Mouse (Mus musculus) lung, embryonic 16.5 days (tissue): ENCODE measurements around the gene Cabp4. TPM values are rescaled to one million over a fixed set of nuclear protein-coding genes. Genes with fewer than 3 reads are reported as not detected.
"Not testable (repeated sequence)": the region's sequence is repeated elsewhere in the genome, so short reads cannot be mapped to it uniquely, and the experiment has no call there.

Experiments used
- ATAC-seq: fragments of 200-750 bp; cut with Nextera tagmentation; 2 replicates; pipeline ENCODE4 v1.8.0; 2017; ENCODE audit warnings: low read depth, mild to moderate bottlenecking, moderate library complexity
- H3K27ac ChIP-seq: fragments of 300-500 bp; sonication (generic); 2 replicates; pipeline ENCODE4 v1.5.1; 2014; ENCODE audit warnings: mild to moderate bottlenecking, control low read depth, low read length
- H3K27me3 ChIP-seq: fragments of 300-500 bp; sonication (generic); 2 replicates; pipeline ENCODE4 v1.6.1; 2014; ENCODE audit warnings: low read depth, low read length, mixed read lengths; ENCODE audit not compliant: control insufficient read depth, insufficient read depth
- H3K36me3 ChIP-seq: fragments of 300-500 bp; sonication (generic); 2 replicates; pipeline ENCODE4 v1.6.1; 2014; ENCODE audit warnings: low read length; ENCODE audit not compliant: control insufficient read depth, insufficient read depth
- H3K4me1 ChIP-seq: fragments of 300-500 bp; sonication (generic); replicated peaks from 2 replicates; pipeline ENCODE4 v1.6.1; 2014; ENCODE audit warnings: low read length, mixed read lengths; ENCODE audit not compliant: control insufficient read depth, insufficient read depth
- H3K4me2 ChIP-seq: fragments of 300-500 bp; sonication (generic); 2 replicates; pipeline ENCODE4 v1.6.1; 2014; ENCODE audit warnings: low read depth, low read length, control low read depth
- H3K4me3 ChIP-seq: fragments of 300-500 bp; sonication (generic); 2 replicates; pipeline ENCODE4 v1.5.1; 2014; ENCODE audit warnings: mild to moderate bottlenecking, low read length, control low read depth
- H3K9ac ChIP-seq: fragments of 300-500 bp; sonication (generic); 2 replicates; pipeline ENCODE4 v1.6.1; 2014; ENCODE audit warnings: low read length, control low read depth
- H3K9me3 ChIP-seq: fragments of 300-500 bp; sonication (generic); 2 replicates; pipeline ENCODE4 v1.6.1; 2016; ENCODE audit warnings: low read length; ENCODE audit not compliant: control insufficient read depth
- WGBS: fragments of 180-500 bp; shearing (Covaris S2); extraction: QIAGEN DNeasy Blood & Tissue Kit; methylation state at CpG from one replicate; pipeline ENCODE4 v1.1.7; 2014; 5-methylcytosine and 5-hydroxymethylcytosine counted together
- polyA plus RNA-seq: library from polyadenylated mRNA; unstranded; fragments of >200 nt; fragmentation: Nextera tagmentation; extraction: Ambion mirVana; gene quantifications from 2 replicates; pipeline ENCODE4 v1.2.1, GENCODE M21; 2015

Gene Cabp4
- polyA plus RNA-seq, 1 experiment from 2014 or later = not detected

GRCm38 (mm10) chr19:4121896-4122295, 21.9 kb downstream of the Cabp4 start:
- not testable (repeated sequence) for H3K9me3 ChIP-seq, ATAC-seq, H3K36me3 ChIP-seq, H3K9ac ChIP-seq, H3K27ac ChIP-seq, H3K27me3 ChIP-seq, H3K4me3 ChIP-seq
- H3K4me1 ChIP-seq = peaks cover 12% of the 10 kb centered on the region
- 60% methylated on average over 6 of the region's 6 CpGs for WGBS
- 0 out of 2 replicates have a peak overlapping the region, but pooled peaks have one; percentile 15 for H3K4me2 ChIP-seq

GRCm38 (mm10) chr19:4121097-4121805, 22.6 kb downstream of the Cabp4 start:
- Histone ChIP-seq H3K36me3 (peaks cover 6% of the 10 kb centered on the region; the same call in 1 of the 2 replicates), H3K27ac (peak overlapping the region; percentile 50), H3K27me3 (no peaks in the 10 kb centered on the region), H3K4me3 (peak overlapping the region; percentile 53), H3K9me3 (no peaks in the 10 kb centered on the region), H3K4me1 (peaks cover 7% of the 10 kb centered on the region), H3K9ac (peak overlapping the region; percentile 71), H3K4me2 (peak overlapping the region; percentile 63)
- peak; percentile 85 for ATAC-seq
- 2% methylated on average over 38 of the region's 38 CpGs for WGBS

GRCm38 (mm10) chr19:4120496-4120895, 23.3 kb downstream of the Cabp4 start:
- ATAC-seq = no peak
- Histone ChIP-seq H3K9me3 (no peaks in the 10 kb centered on the region), H3K9ac (no peak overlapping the region), H3K4me2 (peak overlapping the region; percentile 63), H3K27me3 (no peaks in the 10 kb centered on the region), H3K4me3 (peak overlapping the region; percentile 53), H3K27ac (no peak overlapping the region), H3K4me1 (peaks cover 7% of the 10 kb centered on the region), H3K36me3 (peaks cover 9% of the 10 kb centered on the region)
- WGBS = 91% methylated on average over 2 of the region's 2 CpGs

GRCm38 (mm10) chr19:4119716-4120487, 23.9 kb downstream of the Cabp4 start:
- no peak for ATAC-seq
- H3K9me3 ChIP-seq = no peaks in the 10 kb centered on the region
- no peaks in the 10 kb centered on the region for H3K27me3 ChIP-seq
- no peak overlapping the region for H3K4me3 ChIP-seq
- peaks cover 7% of the 10 kb centered on the region for H3K4me1 ChIP-seq
- peaks cover 12% of the 10 kb centered on the region for H3K36me3 ChIP-seq
- H3K4me2 ChIP-seq = peak overlapping the region; percentile 63; the same call in 1 of the 2 replicates
- no peak overlapping the region for H3K27ac ChIP-seq
- no peak overlapping the region for H3K9ac ChIP-seq
- WGBS = 78% methylated on average over 6 of the region's 6 CpGs

- 90% methylated on average over 2 of the region's 2 CpGs for WGBS
- H3K9me3 ChIP-seq = no peaks in the 10 kb centered on the region
Measured at GRCm38 (mm10) chr19:4118350-4118749, 25.5 kb downstream of the Cabp4 start.

GRCm38 (mm10) chr19:4117006-4117405, 26.8 kb downstream of the Cabp4 start:
- H3K27ac ChIP-seq = no peak overlapping the region
- ATAC-seq = no peak

More at GRCm38 (mm10) chr19:4118350-4118749, 25.5 kb downstream of the Cabp4 start:
- Histone ChIP-seq H3K27ac (no peak overlapping the region), H3K4me3 (no peak overlapping the region), H3K36me3 (peaks cover 19% of the 10 kb centered on the region), H3K4me1 (peaks cover 7% of the 10 kb centered on the region), H3K9ac (no peak overlapping the region), H3K4me2 (no peak overlapping the region), H3K27me3 (no peaks in the 10 kb centered on the region)
- no peak for ATAC-seq

GRCm38 (mm10) chr19:4115816-4116215, 28.0 kb downstream of the Cabp4 start:
- ATAC-seq = no peak
- no peaks in the 10 kb centered on the region for H3K9me3 ChIP-seq
- peaks cover 21% of the 10 kb centered on the region for H3K36me3 ChIP-seq
- WGBS = 79% methylated on average over 11 of the region's 11 CpGs
- H3K4me1 ChIP-seq = peaks cover 6% of the 10 kb centered on the region
- H3K4me3 ChIP-seq = no peak overlapping the region
- H3K27ac ChIP-seq = no peak overlapping the region
- H3K9ac ChIP-seq = no peak overlapping the region
- H3K27me3 ChIP-seq = no peaks in the 10 kb centered on the region
- no peak overlapping the region for H3K4me2 ChIP-seq

More at GRCm38 (mm10) chr19:4117006-4117405, 26.8 kb downstream of the Cabp4 start:
- WGBS = 94% methylated on average over 7 of the region's 7 CpGs
- no peak overlapping the region for H3K4me3 ChIP-seq
- no peak overlapping the region for H3K4me2 ChIP-seq
- no peak overlapping the region for H3K9ac ChIP-seq
- H3K9me3 ChIP-seq = no peaks in the 10 kb centered on the region
- peaks cover 7% of the 10 kb centered on the region for H3K4me1 ChIP-seq
- peaks cover 21% of the 10 kb centered on the region for H3K36me3 ChIP-seq
- H3K27me3 ChIP-seq = no peaks in the 10 kb centered on the region

GRCm38 (mm10) chr19:4115144-4115543, 28.7 kb downstream of the Cabp4 start:
- WGBS = 89% methylated on average over 10 of the region's 10 CpGs
- H3K4me2 ChIP-seq = no peak overlapping the region
- H3K27me3 ChIP-seq = no peaks in the 10 kb centered on the region
- no peaks in the 10 kb centered on the region for H3K4me1 ChIP-seq
- no peak overlapping the region for H3K4me3 ChIP-seq
- ATAC-seq = no peak
- no peak overlapping the region for H3K27ac ChIP-seq
- H3K9me3 ChIP-seq = no peaks in the 10 kb centered on the region
- H3K9ac ChIP-seq = no peak overlapping the region
- peaks cover 21% of the 10 kb centered on the region for H3K36me3 ChIP-seq

GRCm38 (mm10) chr19:4114551-4114950, 29.3 kb downstream of the Cabp4 start:
- no peaks in the 10 kb centered on the region for H3K27me3 ChIP-seq
- H3K4me3 ChIP-seq = no peak overlapping the region
- H3K4me2 ChIP-seq = no peak overlapping the region
- no peak for ATAC-seq
- H3K9me3 ChIP-seq = no peaks in the 10 kb centered on the region
- no peak overlapping the region for H3K27ac ChIP-seq
- 88% methylated on average over 10 of the region's 10 CpGs for WGBS
- H3K9ac ChIP-seq = no peak overlapping the region
- H3K36me3 ChIP-seq = peaks cover 21% of the 10 kb centered on the region
- H3K4me1 ChIP-seq = no peaks in the 10 kb centered on the region
